Mouse (Mus musculus) ES-E14 (cell line): ENCODE measurements around the gene Arhgap33. TPM values are rescaled to one million over a fixed set of nuclear protein-coding genes. Genes with fewer than 3 reads are reported as not detected.

Experiments
- DNase-seq: peaks from one replicate; pipeline ENCODE4 v3.0.0-alpha.2; 2013; ENCODE audit warnings: low read depth, low spot score
- H3K27ac ChIP-seq: 2 replicates; pipeline ENCODE4 v1.5.1; 2012; ENCODE audit warnings: low read depth, mild to moderate bottlenecking, low read length, moderate library complexity, mixed read lengths; ENCODE audit not compliant: poor library complexity, insufficient read depth, severe bottlenecking
- H3K36me3 ChIP-seq: 2 replicates; pipeline ENCODE4 v1.6.1; 2012; ENCODE audit warnings: mild to moderate bottlenecking, low read length, moderate library complexity, mixed read lengths; ENCODE audit not compliant: control insufficient read depth, poor library complexity, insufficient read depth, severe bottlenecking
- H3K4me1 ChIP-seq, 2 experiments: fragments of 150-350 bp in 1 of 2; sonication (generic) in 1 of 2; 2 replicates each; pipeline ENCODE4 v1.6.1; 2012; ENCODE audit warnings: low read length in 2 of 2, mild to moderate bottlenecking in 1 of 2, mixed read lengths in 1 of 2; ENCODE audit not compliant: control insufficient read depth in 2 of 2, insufficient read depth in 2 of 2, poor library complexity in 1 of 2
- H3K4me3 ChIP-seq, 2 experiments: fragments of 150-350 bp in 1 of 2; sonication (generic) in 1 of 2; 2 replicates each; pipeline ENCODE4 v1.5.1; 2012; ENCODE audit warnings: low read length in 2 of 2, low read depth in 1 of 2, mild to moderate bottlenecking in 1 of 2, mixed read lengths in 1 of 2; ENCODE audit not compliant: insufficient read depth in 1 of 2, poor library complexity in 1 of 2, severe bottlenecking in 1 of 2
- H3K9ac ChIP-seq: 2 replicates; pipeline ENCODE4 v1.6.1; 2012; ENCODE audit warnings: low read depth, mild to moderate bottlenecking, low read length, mixed read lengths; ENCODE audit not compliant: poor library complexity, insufficient read depth, severe bottlenecking
- H3K9me3 ChIP-seq: fragments of 150-350 bp; sonication (generic); 2 replicates; pipeline ENCODE4 v1.6.1; 2012; ENCODE audit warnings: low read depth, mild to moderate bottlenecking, low read length; ENCODE audit not compliant: control insufficient read depth, insufficient read depth
- CHD2 ChIP-seq: IDR thresholded peaks from 2 replicates; pipeline ENCODE4 v1.6.1; 2014; ENCODE audit warnings: mild to moderate bottlenecking, low read depth, low read length, inconsistent platforms
- HCFC1 ChIP-seq: IDR thresholded peaks from 2 replicates; pipeline ENCODE4 v1.6.1; 2012; ENCODE audit warnings: low read length, inconsistent platforms, borderline replicate concordance; ENCODE audit not compliant: insufficient read depth
- MAFK ChIP-seq: IDR thresholded peaks from 2 replicates; pipeline ENCODE4 v1.6.1; 2014; ENCODE audit warnings: mild to moderate bottlenecking, low read depth, low read length, inconsistent platforms; ENCODE audit not compliant: insufficient read depth
- ZC3H11A ChIP-seq: IDR thresholded peaks from 2 replicates; pipeline ENCODE4 v1.6.1; 2012; ENCODE audit warnings: low read depth, mild to moderate bottlenecking, inconsistent platforms, low read length, borderline replicate concordance
- ZNF384 ChIP-seq: IDR thresholded peaks from 2 replicates; pipeline ENCODE4 v1.6.1; 2012; ENCODE audit warnings: low read depth, low read length, inconsistent platforms
- in situ Hi-C, 2 experiments: fragments of 600-800 bp; cut with MboI; formaldehyde crosslinking; loops; one replicate each; pipeline ENCODE4 v1.15.1; 2025; ENCODE audit warnings: low sequenced_read_pairs in 2 of 2, inconsistent platforms in 1 of 2; ENCODE audit not compliant: unreplicated experiment in 2 of 2
- total RNA-seq: library from RNA; depleted of rRNA; stranded (reverse); fragments of 300-350 nt; gene quantifications from 2 replicates; pipeline ENCODE4 v1.2.3, GENCODE M21; 2012

The Arhgap33 gene
- total RNA-seq, 1 experiment = 1.0 TPM

GRCm38 (mm10) chr7:30558656-30559442 lies 24.0 kb upstream of the Arhgap33 start:
- TF ChIP-seq CHD2 (no peak), ZC3H11A (no peak), MAFK (no peak), ZNF384 (no peak)
- DNase-seq = no peak
- Histone ChIP-seq H3K4me1 (peaks cover 4 to 12% of the 10 kb centered on the region in 2 experiments; a peak in 2 of 4 replicates), H3K4me3 (peak overlapping the region; percentile 79 to 96), H3K9ac (peak overlapping the region; percentile 77), H3K9me3 (no peaks in the 10 kb centered on the region), H3K27ac (no peak overlapping the region), H3K36me3 (peaks cover 18% of the 10 kb centered on the region)
- in situ Hi-C loops = no loop called here

GRCm38 (mm10) chr7:30557901-30558514 lies 23.1 kb upstream of the Arhgap33 start:
- H3K36me3 ChIP-seq = peaks cover 18% of the 10 kb centered on the region
- H3K9ac ChIP-seq = no peak overlapping the region
- DNase-seq = no peak
- no peak for TF ChIP-seq ZNF384
- TF ChIP-seq HCFC1 = no peak
- TF ChIP-seq CHD2 = no peak
- TF ChIP-seq ZC3H11A = no peak
- TF ChIP-seq MAFK = no peak
- H3K27ac ChIP-seq = no peak overlapping the region
- in situ Hi-C loops = no loop called here
- H3K9me3 ChIP-seq = no peaks in the 10 kb centered on the region
- no peak overlapping the region for H3K4me3 ChIP-seq
- H3K4me1 ChIP-seq = peaks cover 4 to 17% of the 10 kb centered on the region in 2 experiments; a peak in 3 of 4 replicates

DNA sequence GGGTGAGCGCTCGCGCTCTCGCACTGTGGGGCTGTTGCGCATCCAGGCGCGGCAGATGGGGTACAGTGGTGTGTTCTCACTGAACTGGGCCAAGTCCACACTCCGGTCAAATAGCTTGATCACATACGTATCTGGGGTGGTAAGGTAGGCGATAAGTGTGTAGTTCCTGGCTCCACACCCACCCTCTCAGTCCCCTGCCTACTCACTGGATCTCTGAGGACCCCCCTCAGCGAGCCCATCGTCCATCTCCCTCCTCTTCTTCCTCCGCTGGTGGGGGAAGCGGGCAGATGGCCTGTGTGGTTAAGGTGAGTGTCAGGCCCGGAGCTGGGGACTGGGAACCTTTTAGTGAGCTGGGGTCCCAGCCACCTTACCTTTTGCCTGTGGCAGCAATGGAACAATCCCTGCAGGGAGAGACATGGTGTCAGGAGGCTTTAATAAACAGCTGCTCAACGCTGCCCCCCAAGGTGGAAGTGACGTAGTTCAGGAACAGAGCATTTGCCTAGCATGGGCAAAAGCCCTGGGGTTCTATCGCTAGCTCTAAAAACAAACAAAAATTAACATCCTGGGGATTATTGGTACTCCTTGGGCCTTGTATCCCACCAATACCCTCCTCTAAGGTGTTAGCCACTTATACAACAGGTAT lies 22.2 kb upstream of the Arhgap33 start:
- Histone ChIP-seq H3K9me3 (no peaks in the 10 kb centered on the region), H3K4me1 (peaks cover 4 to 17% of the 10 kb centered on the region in 2 experiments; a peak in 3 of 4 replicates), H3K27ac (no peak overlapping the region), H3K4me3 (no peak overlapping the region), H3K9ac (no peak overlapping the region), H3K36me3 (peaks cover 18% of the 10 kb centered on the region)
- in situ Hi-C loops = no loop called here
- no peak for TF ChIP-seq ZNF384
- no peak for TF ChIP-seq CHD2
- no peak for TF ChIP-seq MAFK
- no peak for TF ChIP-seq ZC3H11A
- no peak for TF ChIP-seq HCFC1
- DNase-seq = no peak

GRCm38 (mm10) chr7:30553810-30554584 lies 19.1 kb upstream of the Arhgap33 start:
- Histone ChIP-seq H3K36me3 (peaks cover 18% of the 10 kb centered on the region), H3K9ac (no peak overlapping the region), H3K27ac (no peak overlapping the region), H3K4me1 (peaks cover 0 to 15% of the 10 kb centered on the region in 2 experiments; a peak in 2 of 4 replicates), H3K4me3 (peak overlapping the region in 1 of 2 experiments; percentile 41; a peak in 2 of 4 replicates), H3K9me3 (no peaks in the 10 kb centered on the region)
- TF ChIP-seq ZNF384 = no peak
- no peak for TF ChIP-seq ZC3H11A
- no peak for DNase-seq
- in situ Hi-C loops = no loop called here
